Mouse (Mus musculus): ENCODE data around the gene Il17c.

DNA sequence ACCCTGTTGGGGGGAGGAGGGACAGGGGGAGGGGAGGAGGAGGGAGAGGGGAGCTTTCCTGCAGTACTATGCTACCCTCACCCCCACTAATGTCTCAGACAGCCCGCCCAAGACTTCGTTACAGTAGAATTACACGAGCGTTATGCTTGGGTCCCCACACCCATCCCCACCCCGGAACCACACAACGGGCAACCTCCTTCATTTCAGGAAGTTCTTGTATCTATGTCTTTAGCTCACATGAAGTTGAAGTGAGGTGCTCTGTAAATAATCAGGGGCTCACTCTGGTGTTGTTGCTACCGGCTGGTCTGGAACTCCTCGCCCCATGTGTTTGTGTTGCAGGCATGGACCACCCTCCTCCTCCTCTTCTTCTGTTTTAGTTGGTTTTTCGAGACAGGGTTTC, 6.3 kb downstream of the Il17c start:
- no peak for TF ChIP-seq POLR2A (IDR thresholded peaks at IDR 0.05; ENCODE audit: insufficient read depth, low read length)
- TF ChIP-seq EP300 (IDR thresholded peaks at IDR 0.05; ENCODE audit: insufficient read depth, low read depth, low read length): no peak
- TF ChIP-seq CTCF (IDR thresholded peaks at IDR 0.05; ENCODE audit: low read depth, low read length): no peak
